Mouse (Mus musculus): ENCODE data around the gene D630045J12Rik.

GRCm38 (mm10) chr6:38263393-38264159, 9.8 kb upstream of the D630045J12Rik start:
- TF ChIP-seq POLR2A (IDR thresholded peaks at IDR 0.05; ENCODE audit: low read depth, low read length) (no peak), CTCF (IDR thresholded peaks at IDR 0.05; ENCODE audit: extremely low read depth, insufficient read length, insufficient replicate concordance, low read depth, low read length) (no peak)

All from small intestine, adult 2 months (tissue).